Mouse (Mus musculus): Measurements from ENCODE around the gene Atic. TPM values are rescaled to one million over a fixed set of nuclear protein-coding genes. Genes with fewer than 3 reads are reported as not detected.

Gene Atic
- polyA plus RNA-seq (2015; fragmentation: Nextera tagmentation; extraction: Ambion mirVana) = 60.6 and 61.9 TPM in 2 replicates

DNA sequence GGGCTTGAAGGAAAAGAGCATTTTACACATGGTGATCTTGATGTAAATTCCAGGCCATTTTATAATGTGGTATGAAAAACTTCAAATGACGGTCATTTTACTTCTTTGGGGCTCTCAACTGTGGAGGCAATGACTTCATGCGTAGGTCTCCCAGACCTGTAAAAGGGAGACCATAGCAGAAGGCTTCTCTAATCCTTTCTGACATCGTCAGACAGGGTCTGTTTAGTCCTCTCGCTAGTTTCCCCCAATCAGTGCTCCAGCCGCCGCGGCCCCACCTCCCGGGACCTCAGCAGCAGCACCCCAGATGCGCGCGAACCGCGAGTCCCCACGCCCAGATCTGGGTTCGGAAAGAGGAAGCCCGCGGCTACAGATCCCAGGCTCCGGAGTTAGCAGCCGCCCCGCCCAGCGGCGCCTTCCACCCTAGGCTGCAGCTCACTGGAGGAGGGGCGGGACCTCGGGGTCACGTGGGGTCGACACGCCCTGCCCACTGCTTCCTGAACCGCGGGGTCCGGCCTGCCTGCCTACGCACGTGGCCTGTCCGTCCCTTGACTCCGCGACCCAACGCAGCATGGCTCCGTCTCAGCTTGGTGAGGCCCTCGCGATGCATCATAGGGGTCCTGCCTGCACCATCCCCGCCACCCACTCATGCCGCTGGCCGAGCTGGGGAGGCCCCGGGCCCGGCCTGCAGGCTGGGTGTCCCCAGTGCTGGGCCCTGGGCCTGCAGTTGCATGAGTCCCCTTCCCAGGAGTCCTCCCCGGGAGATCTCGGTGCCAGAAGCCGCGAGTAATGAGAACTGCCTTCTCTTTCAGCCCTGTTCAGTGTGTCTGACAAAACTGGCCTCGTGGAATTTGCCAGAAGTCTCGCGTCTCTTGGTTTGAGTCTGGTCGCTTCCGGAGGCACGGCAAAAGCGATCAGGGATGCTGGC lies at the start of gene Atic:
Gene Atic (plus strand): TSS at position 463 of the 925 bp plus-strand sequence.
- Histone ChIP-seq H3K27ac (peak within 1 kb of the TSS; percentile 73; the same call in 1 of the 2 replicates), H3K36me3 (peaks cover 31% of the 10 kb centered on the region), H3K4me2 (peak within 1 kb of the TSS; percentile 98), H3K9me3 (replicated peaks) (no peaks in the 10 kb centered on the region), H3K4me3 (replicated peaks) (peak within 1 kb of the TSS; percentile 80), H3K27me3 (no peaks in the 10 kb centered on the region), H3K9ac (peak within 1 kb of the TSS; percentile 86), H3K4me1 (replicated peaks) (peaks cover 33% of the 10 kb centered on the region)
- peak; percentile 96 for DNase-seq
- WGBS (ENCODE audit: insufficient replicate concordance) = 1% methylated on average over 55 of the region's 55 CpGs
- peak; percentile 99 for ATAC-seq (ENCODE audit: low read depth)

DNA sequence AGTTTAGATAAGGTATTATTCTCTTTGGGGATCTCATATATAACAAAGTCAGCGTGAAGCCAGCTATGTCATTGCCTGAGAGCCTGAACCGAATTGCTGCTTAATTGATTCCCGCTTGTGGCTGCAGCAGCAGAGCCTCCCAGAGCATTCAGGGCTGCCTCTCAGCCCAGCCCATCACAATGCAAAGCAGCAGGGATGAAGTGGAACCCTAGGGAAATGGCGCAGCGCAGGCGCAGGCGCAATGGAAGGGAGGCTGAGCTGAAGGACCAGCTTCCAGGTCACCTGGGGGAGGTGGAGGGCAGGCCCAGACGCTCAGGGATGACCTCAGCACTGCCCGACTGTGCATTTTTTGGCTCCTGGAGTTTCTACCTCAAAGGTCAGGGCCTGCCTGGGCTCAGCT lies 49.7 kb upstream of the Atic start:
- H3K4me3 ChIP-seq (replicated peaks) = no peak overlapping the region
- H3K9ac ChIP-seq = no peak overlapping the region
- H3K9me3 ChIP-seq (replicated peaks) = no peaks in the 10 kb centered on the region
- WGBS (ENCODE audit: insufficient replicate concordance) = 38% methylated on average over 9 of the region's 9 CpGs
- no peaks in the 10 kb centered on the region for H3K27me3 ChIP-seq
- H3K4me1 ChIP-seq (replicated peaks) = no peaks in the 10 kb centered on the region
- H3K27ac ChIP-seq = no peak overlapping the region
- H3K36me3 ChIP-seq = no peaks in the 10 kb centered on the region
- ATAC-seq (ENCODE audit: low read depth) = no peak
- H3K4me2 ChIP-seq = no peak overlapping the region
- DNase-seq = no peak

DNA sequence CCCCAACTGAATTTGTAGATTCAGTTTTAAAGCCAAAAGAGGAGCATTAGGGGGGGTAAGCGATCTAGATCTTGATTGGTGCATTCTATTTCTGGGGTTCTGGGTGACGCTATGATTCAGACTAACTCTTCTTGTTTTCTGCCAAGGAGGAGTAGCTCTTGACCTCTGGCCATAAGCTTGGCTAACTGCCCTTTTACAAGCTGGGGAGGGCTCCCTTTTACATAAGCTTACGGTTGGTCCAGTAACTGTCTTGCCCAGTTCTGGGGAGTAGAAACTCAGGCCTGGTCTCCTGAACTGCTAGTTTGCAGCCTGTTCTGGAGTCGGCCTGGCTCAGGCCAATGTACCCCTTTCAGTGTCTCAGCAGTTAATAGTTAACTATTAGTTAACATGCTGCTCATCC lies 41.9 kb upstream of the Atic start:
- H3K4me2 ChIP-seq = no peak overlapping the region
- no peaks in the 10 kb centered on the region for H3K4me1 ChIP-seq (replicated peaks)
- H3K27ac ChIP-seq = no peak overlapping the region
- no peaks in the 10 kb centered on the region for H3K27me3 ChIP-seq
- no peak for DNase-seq
- H3K4me3 ChIP-seq (replicated peaks) = no peak overlapping the region
- 61% methylated on average over 4 of the region's 4 CpGs for WGBS (ENCODE audit: insufficient replicate concordance)
- H3K9ac ChIP-seq = no peak overlapping the region
- ATAC-seq (ENCODE audit: low read depth) = no peak
- H3K9me3 ChIP-seq (replicated peaks) = 0 out of 2 replicates have a peak, but pooled peaks cover 2% of the 10 kb centered on the region
- no peaks in the 10 kb centered on the region for H3K36me3 ChIP-seq

DNA sequence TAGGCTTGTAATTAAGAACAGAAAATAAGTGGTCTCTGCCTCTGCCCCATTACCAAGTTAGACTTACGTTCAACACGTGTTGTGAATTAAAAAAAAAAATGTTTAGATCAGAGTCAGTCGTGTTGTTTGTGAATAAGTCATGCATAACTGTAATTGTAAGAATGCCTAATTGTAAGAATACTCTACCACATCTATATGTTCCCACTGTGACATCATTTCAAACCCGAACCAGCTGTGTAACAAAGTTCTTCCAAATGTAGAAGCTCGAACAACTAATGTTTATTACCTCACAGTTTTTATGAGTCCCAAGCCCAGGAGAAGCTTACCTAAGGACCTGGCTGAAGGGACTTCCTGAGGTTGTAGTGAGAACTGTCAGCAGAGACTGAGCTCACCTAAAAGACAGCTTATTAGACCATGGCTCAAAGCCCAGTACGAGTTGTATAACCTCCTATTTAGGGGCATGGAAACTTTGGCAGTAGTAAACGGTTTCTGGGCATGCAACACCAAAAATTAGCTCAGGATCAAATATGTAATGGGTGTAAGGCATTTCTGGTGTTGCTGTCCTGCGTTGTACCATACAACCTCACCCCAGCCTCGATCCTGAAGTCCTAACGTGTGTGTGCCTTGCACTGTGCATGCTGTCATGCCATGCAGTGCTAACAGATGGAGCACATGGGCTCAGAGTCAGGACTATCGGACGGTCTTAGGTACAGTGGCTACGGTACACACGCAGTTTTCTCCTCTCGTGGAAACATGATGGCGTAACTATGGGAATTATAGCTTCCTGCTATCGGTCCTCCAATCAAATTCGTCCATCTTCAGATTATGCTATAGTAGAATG lies 27.9 kb upstream of the Atic start:
- Histone ChIP-seq H3K4me1 (replicated peaks) (no peaks in the 10 kb centered on the region), H3K27me3 (no peaks in the 10 kb centered on the region), H3K4me3 (replicated peaks) (no peak overlapping the region), H3K36me3 (no peaks in the 10 kb centered on the region), H3K9ac (no peak overlapping the region), H3K9me3 (replicated peaks) (no peaks in the 10 kb centered on the region), H3K4me2 (no peak overlapping the region), H3K27ac (no peak overlapping the region)
- ATAC-seq (ENCODE audit: low read depth) = no peak
- 66% methylated on average over 18 of the region's 18 CpGs for WGBS (ENCODE audit: insufficient replicate concordance)
- no peak for DNase-seq

DNA sequence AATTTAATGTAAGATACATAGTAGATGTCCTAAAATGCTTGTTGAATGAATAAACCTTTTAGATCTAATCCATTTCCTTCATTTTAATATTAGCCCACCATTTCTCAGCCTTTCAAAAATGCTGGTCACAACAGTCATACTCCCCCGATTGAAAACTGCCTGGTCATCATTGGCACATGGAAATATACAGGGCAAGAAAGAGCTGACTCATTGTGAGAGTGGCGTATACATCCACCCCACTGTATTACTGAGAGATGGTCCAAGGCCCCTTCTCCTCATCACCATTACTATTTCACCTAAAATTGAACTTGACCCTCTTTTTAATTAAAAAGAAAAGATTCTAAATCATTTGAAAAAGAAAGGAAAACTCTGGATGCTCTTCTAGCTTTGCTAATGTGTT lies 26.2 kb upstream of the Atic start:
- Histone ChIP-seq H3K27ac (no peak overlapping the region), H3K36me3 (no peaks in the 10 kb centered on the region), H3K9ac (no peak overlapping the region), H3K9me3 (replicated peaks) (no peaks in the 10 kb centered on the region), H3K4me3 (replicated peaks) (no peak overlapping the region), H3K4me1 (replicated peaks) (no peaks in the 10 kb centered on the region), H3K4me2 (no peak overlapping the region), H3K27me3 (no peaks in the 10 kb centered on the region)
- 35% methylated on average over 2 of the region's 2 CpGs for WGBS (ENCODE audit: insufficient replicate concordance)
- DNase-seq (no peak), ATAC-seq (ENCODE audit: low read depth) (peak; percentile 64)

DNA sequence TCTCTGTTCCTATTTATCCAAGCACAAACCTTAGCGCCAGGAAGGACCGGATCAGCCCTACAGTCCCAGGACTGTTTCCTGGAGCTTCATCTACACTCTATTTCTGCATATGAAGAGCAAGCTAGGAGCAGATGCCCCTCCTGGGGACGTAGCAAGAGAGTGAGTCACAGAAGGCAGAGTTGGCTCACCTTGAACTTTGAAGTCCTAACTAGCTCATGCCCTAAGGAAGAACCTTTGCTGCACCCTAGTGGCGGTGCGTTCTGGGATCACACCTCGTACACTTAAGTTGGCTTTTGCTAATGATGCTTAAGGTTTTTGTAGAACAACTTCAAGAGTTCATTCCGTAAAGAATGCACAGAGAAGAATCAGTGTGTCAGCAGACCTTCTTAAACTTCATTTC lies 25.3 kb upstream of the Atic start:
- DNase-seq (peak; percentile 5), ATAC-seq (ENCODE audit: low read depth) (no peak)
- WGBS (ENCODE audit: insufficient replicate concordance) = 17% methylated on average over 7 of the region's 7 CpGs
- Histone ChIP-seq H3K9me3 (replicated peaks) (no peaks in the 10 kb centered on the region), H3K27ac (no peak overlapping the region), H3K36me3 (no peaks in the 10 kb centered on the region), H3K4me2 (no peak overlapping the region), H3K9ac (no peak overlapping the region), H3K27me3 (no peaks in the 10 kb centered on the region), H3K4me3 (replicated peaks) (no peak overlapping the region), H3K4me1 (replicated peaks) (no peaks in the 10 kb centered on the region)

DNA sequence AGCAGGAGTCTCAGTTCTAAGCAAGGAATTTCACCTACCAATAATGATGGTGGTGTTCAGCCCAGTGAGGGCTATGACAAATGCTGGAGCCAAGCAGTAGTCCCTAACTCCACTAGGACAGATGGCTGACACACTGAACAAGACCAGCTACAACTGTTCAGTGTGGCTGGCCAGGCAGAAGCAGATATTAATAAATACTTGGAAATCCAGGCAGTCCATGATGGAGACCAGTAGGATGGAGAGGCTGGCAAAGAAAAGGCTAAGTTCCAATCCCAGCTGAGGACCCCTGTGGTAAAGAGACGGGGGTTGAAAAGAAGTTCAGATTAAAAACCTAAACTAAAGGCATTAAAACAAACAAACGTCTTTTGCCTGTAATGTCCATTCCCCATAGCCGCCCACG lies 17.3 kb upstream of the Atic start:
- no peak for DNase-seq
- Histone ChIP-seq H3K27me3 (no peaks in the 10 kb centered on the region), H3K36me3 (no peaks in the 10 kb centered on the region), H3K27ac (no peak overlapping the region), H3K4me2 (no peak overlapping the region), H3K4me3 (replicated peaks) (no peak overlapping the region), H3K4me1 (replicated peaks) (no peaks in the 10 kb centered on the region), H3K9me3 (replicated peaks) (no peaks in the 10 kb centered on the region), H3K9ac (no peak overlapping the region)
- ATAC-seq (ENCODE audit: low read depth) = no peak
- 72% methylated on average over 4 of the region's 4 CpGs for WGBS (ENCODE audit: insufficient replicate concordance)

DNA sequence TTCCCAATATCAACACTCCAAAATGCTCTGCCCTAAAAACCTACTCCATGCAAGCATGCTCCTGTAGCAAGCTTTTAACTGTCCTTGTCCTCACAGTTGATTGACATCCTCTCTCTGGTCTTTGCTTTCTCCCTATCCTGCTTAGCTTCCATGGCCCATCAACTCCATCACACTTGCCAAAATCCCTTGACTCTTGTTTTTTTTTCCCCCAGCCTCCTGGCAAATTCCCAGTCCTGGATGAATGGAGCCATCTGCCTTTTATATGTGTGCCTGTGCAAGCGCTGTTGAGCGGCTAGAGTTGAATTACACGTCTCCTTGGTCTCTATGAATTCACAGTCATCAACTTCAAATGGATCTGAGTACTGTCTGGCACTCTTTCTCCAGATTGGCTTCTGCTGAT lies 16.5 kb upstream of the Atic start:
- ATAC-seq (ENCODE audit: low read depth) = no peak
- WGBS (ENCODE audit: insufficient replicate concordance) = 84% methylated on average over 3 of the region's 3 CpGs

DNA sequence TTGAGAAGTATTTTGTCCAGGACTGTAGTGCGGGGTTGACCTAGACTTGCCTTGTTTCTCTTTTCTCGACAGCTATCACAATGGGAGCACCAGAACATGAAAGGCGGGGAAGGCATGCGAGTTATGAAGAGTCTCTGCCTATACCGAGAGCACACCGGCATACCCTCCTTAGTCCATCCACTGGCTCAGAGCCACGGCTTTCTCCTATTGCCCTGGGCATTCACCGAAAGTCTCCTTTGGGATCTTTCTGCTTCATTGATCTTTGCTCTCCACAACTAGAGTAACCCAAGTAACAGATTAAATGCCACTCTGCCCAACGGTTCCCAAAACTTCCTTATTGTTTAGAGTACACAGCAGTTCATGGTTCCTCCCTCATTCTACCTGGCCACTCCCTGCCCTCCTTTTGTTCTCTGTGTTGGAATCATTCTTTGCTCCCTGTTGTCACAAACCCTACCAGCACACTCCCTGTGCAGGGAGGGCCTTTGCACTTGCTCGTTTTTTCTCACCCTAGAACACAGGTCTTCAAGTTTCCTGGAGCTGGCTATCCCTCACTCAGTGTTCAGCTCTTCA lies 6.2 kb upstream of the Atic start:
- Histone ChIP-seq H3K27me3 (no peaks in the 10 kb centered on the region), H3K36me3 (no peaks in the 10 kb centered on the region), H3K4me1 (replicated peaks) (no peaks in the 10 kb centered on the region), H3K9me3 (replicated peaks) (no peaks in the 10 kb centered on the region), H3K4me3 (replicated peaks) (no peak overlapping the region), H3K27ac (no peak overlapping the region), H3K9ac (no peak overlapping the region), H3K4me2 (no peak overlapping the region)
- DNase-seq (no peak), ATAC-seq (ENCODE audit: low read depth) (no peak)
- 71% methylated on average over 10 of the region's 10 CpGs for WGBS (ENCODE audit: insufficient replicate concordance)

More for the DNA sequence above, 16.5 kb upstream of the Atic start:
- Histone ChIP-seq H3K9me3 (replicated peaks) (no peaks in the 10 kb centered on the region), H3K4me2 (no peak overlapping the region), H3K27me3 (no peaks in the 10 kb centered on the region), H3K36me3 (no peaks in the 10 kb centered on the region), H3K27ac (no peak overlapping the region), H3K4me3 (replicated peaks) (no peak overlapping the region), H3K4me1 (replicated peaks) (no peaks in the 10 kb centered on the region), H3K9ac (no peak overlapping the region)
- DNase-seq = no peak

DNA sequence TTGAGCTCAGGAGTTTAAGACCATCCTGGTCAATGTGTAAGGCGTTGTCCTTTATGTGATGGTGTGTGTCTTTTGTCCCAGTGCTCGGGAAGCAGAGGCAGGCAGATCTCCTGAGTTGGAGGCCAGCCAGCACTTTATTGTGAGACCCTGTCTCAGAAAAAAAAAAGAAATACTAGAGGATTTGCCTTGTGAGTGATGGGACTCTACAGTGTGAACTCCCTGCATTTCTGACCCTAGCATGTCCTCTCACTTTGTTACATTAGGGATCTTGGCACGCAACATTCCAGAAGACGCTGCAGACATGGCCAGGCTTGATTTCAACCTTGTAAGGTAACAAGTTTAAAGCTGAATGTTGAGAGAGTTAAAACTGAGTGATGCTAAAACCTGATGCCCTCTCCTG lies 3.7 kb downstream of the Atic start:
- Histone ChIP-seq H3K36me3 (peaks cover 65% of the 10 kb centered on the region), H3K4me1 (replicated peaks) (peaks cover 33% of the 10 kb centered on the region), H3K27ac (no peak overlapping the region), H3K9ac (no peak overlapping the region), H3K27me3 (no peaks in the 10 kb centered on the region), H3K9me3 (replicated peaks) (no peaks in the 10 kb centered on the region), H3K4me2 (no peak overlapping the region), H3K4me3 (replicated peaks) (no peak overlapping the region)
- WGBS (ENCODE audit: insufficient replicate concordance) = 87% methylated on average over 4 of the region's 4 CpGs
- ATAC-seq (ENCODE audit: low read depth) (no peak), DNase-seq (no peak)

DNA sequence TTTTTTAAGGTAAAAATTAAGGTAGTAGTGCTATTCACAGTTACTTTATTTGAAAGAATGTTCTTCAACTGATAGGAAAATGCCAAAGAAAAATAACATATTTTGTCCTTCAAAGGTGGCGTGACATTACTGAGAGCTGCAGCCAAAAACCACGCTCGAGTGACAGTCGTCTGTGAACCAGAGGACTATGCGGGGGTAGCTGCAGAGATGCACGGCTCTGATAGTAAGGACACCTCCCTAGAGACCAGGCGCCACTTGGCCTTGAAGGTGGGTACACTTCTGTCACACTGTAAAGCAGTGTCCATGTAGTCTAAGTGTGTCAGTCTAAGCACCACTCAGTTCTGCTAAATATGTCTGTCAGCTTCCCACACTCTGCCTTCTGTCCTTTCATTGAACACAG lies 7.3 kb downstream of the Atic start:
- H3K4me2 ChIP-seq = no peak overlapping the region
- 79% methylated on average over 7 of the region's 7 CpGs for WGBS (ENCODE audit: insufficient replicate concordance)
- H3K4me3 ChIP-seq (replicated peaks) = no peak overlapping the region
- H3K9me3 ChIP-seq (replicated peaks) = no peaks in the 10 kb centered on the region
- H3K4me1 ChIP-seq (replicated peaks) = peaks cover 9% of the 10 kb centered on the region
- H3K36me3 ChIP-seq = peaks cover 93% of the 10 kb centered on the region
- H3K27ac ChIP-seq = no peak overlapping the region
- no peaks in the 10 kb centered on the region for H3K27me3 ChIP-seq
- no peak for ATAC-seq (ENCODE audit: low read depth)
- no peak overlapping the region for H3K9ac ChIP-seq
- no peak for DNase-seq

All from liver, embryonic 13.5 days (tissue).